Mouse (Mus musculus): ENCODE measurements around the gene Extl2. TPM values are rescaled to one million over a fixed set of nuclear protein-coding genes. Genes with fewer than 3 reads are reported as not detected.

Extl2 gene
- 0.21 and 11.3 TPM in 2 replicates for polyA plus RNA-seq (2012; ENCODE audit: low replicate concordance)

DNA sequence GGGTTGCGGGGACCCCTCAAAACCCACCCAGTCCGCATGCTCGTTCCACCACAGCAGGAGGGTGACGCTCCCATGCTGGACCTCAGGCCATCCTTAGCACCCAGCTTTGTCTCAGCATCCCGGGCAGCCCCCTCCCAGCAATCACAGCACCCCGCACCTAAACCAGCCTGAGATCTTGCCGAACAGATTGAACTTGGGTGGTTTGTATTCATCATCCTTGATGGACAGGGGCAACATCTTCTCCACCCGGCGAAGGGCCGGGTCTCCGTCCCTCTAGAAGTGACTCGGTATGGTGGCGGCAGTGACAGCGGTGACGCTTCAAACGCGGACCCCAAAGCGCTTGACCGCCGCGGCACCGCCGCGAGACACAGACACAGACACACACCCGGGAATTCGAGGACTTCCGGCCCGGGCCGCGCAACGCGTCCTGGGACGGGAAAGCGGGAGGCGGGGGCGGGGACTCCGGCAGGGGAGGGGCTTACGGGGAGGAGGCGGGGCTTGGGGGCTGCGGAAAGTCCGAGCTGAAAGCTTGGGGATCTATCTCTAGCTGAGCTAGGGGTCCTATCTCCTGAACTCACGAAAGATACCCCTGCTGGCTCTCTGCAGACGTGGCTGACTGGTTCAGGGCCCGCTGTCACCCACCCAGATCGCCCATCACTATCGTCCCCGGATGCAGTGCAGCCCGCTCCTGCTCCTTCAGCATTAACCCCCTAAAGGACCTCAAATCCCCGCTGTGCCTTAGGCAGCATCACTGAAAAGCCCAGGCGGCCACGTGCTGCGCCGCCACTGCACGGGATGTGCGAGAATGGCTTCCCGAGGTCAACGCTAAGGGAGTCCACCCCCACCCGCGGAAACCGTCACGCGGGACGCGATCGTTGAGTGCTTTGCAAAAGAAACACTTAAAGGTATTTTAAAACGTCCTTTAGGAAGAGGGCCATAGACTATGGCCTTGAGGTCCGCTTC is at the start of gene Extl2, which contains the start of gene Slc30a7:
Gene Extl2, plus strand, starts transcription at position 485 of the 963 bp plus-strand sequence.
Gene Slc30a7, minus strand, starts transcription at position 429 of the 963 bp plus-strand sequence.

Other genes starting within 250 kb of the Extl2 start
- gene Dph5, start 119.6 kb upstream of the Extl2 start, polyA plus RNA-seq (2012; ENCODE audit: low replicate concordance) = 1.5 and 1.9 TPM in 2 replicates
- 1.3 and 5.0 TPM in 2 replicates for gene Slc30a7, start 56 bp upstream of the Extl2 start, polyA plus RNA-seq (2012; ENCODE audit: low replicate concordance)
- gene Vcam1, start 122.2 kb downstream of the Extl2 start, polyA plus RNA-seq (2012; ENCODE audit: low replicate concordance) = 5.3 and 17.7 TPM in 2 replicates
- 0.14 TPM in 1 of 2 replicates, not detected in the other for gene Gpr88, start 246.0 kb downstream of the Extl2 start, polyA plus RNA-seq (2012; ENCODE audit: low replicate concordance)

All from hematopoietic multipotent progenitor cell, adult 10-12 weeks (in vitro differentiated cells).